ENCODE assay signal across 19 mouse cellular contexts in genomic region chr11:103693241-103693640, GRCm38 (mm10). TPM values are rescaled to one million over a fixed set of nuclear protein-coding genes. Genes with fewer than 3 reads are reported as not detected.
DNase-seq lines count a peak whose midpoint lies in the region.
"Had no signal": no experiment of that assay in that cellular context is flagged by ENCODE, and none has a peak within 500 bp of the region (broad histone marks: within the 10 kb centered on the region; RNA-seq: fewer than 3 reads in every experiment).

No protein-coding gene starts in this region.

- intact Hi-C loops in gastrocnemius, postnatal 36 days (cut with DNase I): no loop called here

- peak; percentile 30 for DNase-seq in cerebellum, adult 9-10 months
- DNase-seq in cerebellum, adult 11-12 months: no peak
- DNase-seq in cerebellum, postnatal 25 days: peak; percentile 36 to 72
- DNase-seq in cerebellum, postnatal 4 days (ENCODE audit: low spot score in 2 of 2): no peak
- DNase-seq in cerebellum, postnatal 36 days: peak; percentile 42 to 43
- DNase-seq in gastrocnemius, postnatal 36 days: no peak
- DNase-seq: adrenal gland, adult 2 months; adrenal gland, postnatal 14 days; embryo, embryonic 11 days; gastrocnemius, postnatal 25 days; heart, adult 2 months; heart, postnatal 14 days; heart, postnatal 4 days; kidney, adult 11 months; kidney, adult 8-10 months had no signal

RNA-seq across cellular contexts. Expression of gene Gosr2, which starts 4.5 kb away (rescaled TPM):
- total RNA-seq in gastrocnemius, postnatal 36 days (2021): 10 to 100 TPM; 33.1 to 36.2 TPM

RNA-seq across cellular contexts. Expression of gene Rprml, which starts 43.9 kb away (rescaled TPM):
- total RNA-seq in gastrocnemius, postnatal 36 days (2021): not detected
- total RNA-seq: adrenal gland, postnatal 14 days; gastrocnemius, postnatal 25 days; granulocyte monocyte progenitor cell, adult 5-6 weeks; heart, adult 2 months; heart, postnatal 14 days; heart, postnatal 4 days; MEL had no signal

RNA-seq across cellular contexts. Expression of gene Lyzl6, which starts 54.6 kb away (rescaled TPM):
- total RNA-seq in gastrocnemius, postnatal 36 days (2021): not detected
- total RNA-seq: adrenal gland, adult 2 months; adrenal gland, postnatal 14 days; adrenal gland, postnatal 4 days; gastrocnemius, adult 8-10 months; gastrocnemius, postnatal 25 days; granulocyte monocyte progenitor cell, adult 5-6 weeks; heart, adult 2 months; heart, postnatal 14 days; heart, postnatal 4 days; MEL had no signal

RNA-seq across cellular contexts. Expression of gene Wnt9b, which starts 56.4 kb away (rescaled TPM):
- not detected for total RNA-seq in gastrocnemius, postnatal 36 days (2021)
- total RNA-seq: granulocyte monocyte progenitor cell, adult 5-6 weeks; MEL had no signal

Comparison
In these comparisons a context has a peak if more than half of its experiments do, and no peak if none do; other contexts are left out.
1. DNase-seq: peak in cerebellum, adult 9-10 months (single experiment), cerebellum, postnatal 25 days (2 of 2) and cerebellum, postnatal 36 days (2 of 2); none in cerebellum, adult 11-12 months (single experiment), cerebellum, postnatal 4 days (0 of 2) and gastrocnemius, postnatal 36 days (0 of 2).